Mouse (Mus musculus) heart, embryonic 15.5 days (tissue): ENCODE results near the gene Cd5. TPM values are rescaled to one million over a fixed set of nuclear protein-coding genes. Genes with fewer than 3 reads are reported as not detected.

Source experiments
- ATAC-seq: fragments of 200-750 bp; cut with Nextera tagmentation; replicated peaks from 2 replicates; pipeline ENCODE4 v1.8.0; 2017; ENCODE audit warnings: low read depth, moderate TSS enrichment; ENCODE audit not compliant: insufficient number of reproducible peaks, insufficient read depth, low FRiP score
- H3K27ac ChIP-seq: fragments of 300-500 bp; sonication (generic); 2 replicates; pipeline ENCODE4 v1.5.1; 2015; ENCODE audit warnings: mild to moderate bottlenecking, inconsistent platforms
- H3K27me3 ChIP-seq: fragments of 300-500 bp; sonication (generic); 2 replicates; pipeline ENCODE4 v1.6.1; 2015; ENCODE audit warnings: inconsistent platforms
- H3K36me3 ChIP-seq: fragments of 300-500 bp; sonication (generic); 2 replicates; pipeline ENCODE4 v1.6.1; 2015; ENCODE audit warnings: mild to moderate bottlenecking, inconsistent platforms
- H3K4me1 ChIP-seq: fragments of 300-500 bp; sonication (generic); replicated peaks from 2 replicates; pipeline ENCODE4 v1.6.1; 2015; ENCODE audit warnings: inconsistent platforms
- H3K4me2 ChIP-seq: fragments of 300-500 bp; sonication (generic); 2 replicates; pipeline ENCODE4 v1.6.1; 2015; ENCODE audit warnings: inconsistent platforms, mild to moderate bottlenecking, moderate library complexity
- H3K4me3 ChIP-seq: fragments of 300-500 bp; sonication (generic); 2 replicates; pipeline ENCODE4 v1.5.1; 2015; ENCODE audit warnings: mild to moderate bottlenecking, inconsistent platforms
- H3K9ac ChIP-seq: fragments of 300-500 bp; sonication (generic); 2 replicates; pipeline ENCODE4 v1.6.1; 2015; ENCODE audit warnings: mild to moderate bottlenecking, inconsistent platforms
- H3K9me3 ChIP-seq: fragments of 300-500 bp; sonication (generic); replicated peaks from 2 replicates; pipeline ENCODE4 v1.6.1; 2016; ENCODE audit warnings: inconsistent platforms
- WGBS: fragments of 180-500 bp; shearing (Covaris S2); methylation state at CpG from one replicate; pipeline ENCODE4 v1.1.7; 2015; ENCODE audit warnings: mixed read lengths; 5-methylcytosine and 5-hydroxymethylcytosine counted together
- polyA plus RNA-seq: library from polyadenylated mRNA; unstranded; fragments of >200 nt; fragmentation: Nextera tagmentation; extraction: Ambion mirVana; gene quantifications from 2 replicates; pipeline ENCODE4 v1.2.1, GENCODE M21; 2015

Gene Cd5
- polyA plus RNA-seq, 1 experiment from 2014 or later = 0.53 TPM

GRCm38 (mm10) chr19:10757526-10757925, 18.7 kb upstream of the Cd5 start:
- no peak overlapping the region for H3K27ac ChIP-seq
- H3K4me1 ChIP-seq = peaks cover 31% of the 10 kb centered on the region
- no peaks in the 10 kb centered on the region for H3K27me3 ChIP-seq
- H3K36me3 ChIP-seq = no peaks in the 10 kb centered on the region
- H3K4me3 ChIP-seq = no peak overlapping the region
- H3K4me2 ChIP-seq = no peak overlapping the region
- no peak for ATAC-seq
- WGBS = 71% methylated on average over 2 of the region's 2 CpGs
- no peak overlapping the region for H3K9ac ChIP-seq
- no peaks in the 10 kb centered on the region for H3K9me3 ChIP-seq

DNA sequence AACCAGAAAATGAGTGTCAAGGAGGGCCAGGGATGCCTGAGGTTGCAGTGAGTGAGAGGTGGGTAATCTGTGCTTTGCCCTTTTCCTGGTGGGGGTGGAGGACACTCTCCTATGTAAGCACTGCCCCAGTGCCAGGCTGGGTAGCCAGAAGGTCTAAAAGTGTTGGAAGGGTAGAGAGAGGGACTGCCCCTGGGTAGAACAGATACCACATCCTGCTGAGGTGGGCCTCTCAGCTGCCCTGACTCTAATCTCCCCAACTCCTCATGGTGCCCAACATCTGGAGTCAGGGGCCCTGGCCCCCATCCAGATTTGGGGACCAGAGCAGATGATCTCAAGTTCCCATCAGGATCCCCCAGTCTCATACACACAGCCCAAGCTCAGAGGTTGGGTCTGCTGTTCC, 18.3 kb upstream of the Cd5 start:
- no peaks in the 10 kb centered on the region for H3K27me3 ChIP-seq
- no peak overlapping the region for H3K4me2 ChIP-seq
- H3K4me1 ChIP-seq = peaks cover 31% of the 10 kb centered on the region
- ATAC-seq = no peak
- H3K9me3 ChIP-seq = no peaks in the 10 kb centered on the region
- no peak overlapping the region for H3K9ac ChIP-seq
- no peak overlapping the region for H3K27ac ChIP-seq
- H3K36me3 ChIP-seq = no peaks in the 10 kb centered on the region
- no peak overlapping the region for H3K4me3 ChIP-seq

DNA sequence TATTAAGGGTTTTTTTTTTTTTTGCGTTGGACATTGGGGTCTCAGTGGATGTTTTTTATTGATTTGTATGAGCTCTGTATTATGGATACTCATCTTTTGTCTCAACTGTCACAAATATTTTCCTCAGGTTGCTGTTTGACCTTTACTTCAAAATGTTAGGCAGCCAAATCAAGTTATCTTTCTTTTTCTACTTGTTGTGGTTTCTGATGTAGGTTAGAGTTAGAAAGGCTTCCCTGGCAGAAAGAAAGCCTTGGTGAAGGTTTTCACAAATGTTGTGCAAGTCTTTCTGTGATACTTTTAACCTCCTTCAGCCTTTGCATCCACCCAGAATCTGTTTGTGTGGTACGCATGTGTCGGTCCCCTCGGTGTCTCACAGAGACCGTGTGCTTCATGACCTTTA, 13.8 kb upstream of the Cd5 start:
- no peak overlapping the region for H3K9ac ChIP-seq
- no peak overlapping the region for H3K27ac ChIP-seq
- no peak overlapping the region for H3K4me3 ChIP-seq
- ATAC-seq = no peak
- 95% methylated on average over 5 of the region's 5 CpGs for WGBS
- H3K36me3 ChIP-seq = no peaks in the 10 kb centered on the region
- H3K4me1 ChIP-seq = 0 out of 2 replicates have a peak, but pooled peaks cover 2% of the 10 kb centered on the region
- no peaks in the 10 kb centered on the region for H3K27me3 ChIP-seq
- H3K4me2 ChIP-seq = no peak overlapping the region
- H3K9me3 ChIP-seq = no peaks in the 10 kb centered on the region

DNA sequence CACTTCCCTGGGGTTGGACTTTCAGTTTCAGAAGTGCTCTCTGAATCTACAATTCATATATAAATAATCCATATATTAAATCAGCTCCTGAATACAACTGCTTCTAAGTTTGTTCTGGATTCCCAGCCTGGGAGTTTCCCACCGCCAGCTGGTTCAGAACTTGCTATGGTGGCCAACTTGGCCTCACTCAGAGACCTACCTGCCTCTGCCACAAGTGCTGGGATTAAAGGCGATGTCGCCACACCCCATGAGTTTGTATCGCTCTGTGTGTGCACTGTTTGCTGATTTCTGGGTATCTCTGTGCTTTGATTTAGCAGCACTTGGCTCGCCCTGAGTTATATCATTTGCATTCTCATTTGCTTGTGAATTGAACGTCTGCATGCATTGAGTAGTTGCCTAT, 13.3 kb upstream of the Cd5 start:
- H3K4me1 ChIP-seq = 0 out of 2 replicates have a peak, but pooled peaks cover under 1% of the 10 kb centered on the region
- no peak overlapping the region for H3K4me3 ChIP-seq
- no peak overlapping the region for H3K9ac ChIP-seq
- H3K27ac ChIP-seq = no peak overlapping the region
- no peak overlapping the region for H3K4me2 ChIP-seq
- no peaks in the 10 kb centered on the region for H3K9me3 ChIP-seq
- H3K27me3 ChIP-seq = no peaks in the 10 kb centered on the region
- ATAC-seq = no peak
- 86% methylated on average over 6 of the region's 6 CpGs for WGBS
- no peaks in the 10 kb centered on the region for H3K36me3 ChIP-seq

DNA sequence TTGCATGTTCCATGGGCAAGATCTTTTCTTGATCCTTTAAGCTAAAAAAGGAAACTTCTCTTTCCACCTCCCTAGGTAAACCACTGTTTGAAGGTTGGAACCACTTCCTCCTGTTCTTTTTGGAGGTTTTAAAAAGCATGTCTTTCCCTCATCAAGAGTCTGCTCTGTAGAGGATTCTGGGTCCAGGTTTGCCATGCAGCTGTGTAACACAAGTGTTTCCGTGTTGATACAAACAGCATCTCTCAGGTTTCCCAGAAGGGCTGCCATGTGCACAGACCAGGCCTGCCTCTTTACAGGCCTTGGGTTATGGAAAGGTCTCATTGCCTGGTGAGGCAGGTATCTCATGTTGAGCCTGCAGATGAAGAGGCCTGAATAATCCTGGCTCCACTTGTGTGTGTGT, 12.8 kb upstream of the Cd5 start:
- WGBS = 81% methylated on average over 1 of the region's 1 CpGs

GRCm38 (mm10) chr19:10750161-10750560, 11.4 kb upstream of the Cd5 start:
- Histone ChIP-seq H3K9ac (no peak overlapping the region), H3K4me2 (no peak overlapping the region), H3K9me3 (no peaks in the 10 kb centered on the region), H3K4me1 (no peaks in the 10 kb centered on the region), H3K27me3 (no peaks in the 10 kb centered on the region), H3K4me3 (no peak overlapping the region), H3K27ac (no peak overlapping the region), H3K36me3 (no peaks in the 10 kb centered on the region)
- ATAC-seq = no peak
- WGBS = 75% methylated on average over 6 of the region's 6 CpGs

More for the DNA sequence above, 12.8 kb upstream of the Cd5 start:
- no peak overlapping the region for H3K4me3 ChIP-seq
- H3K36me3 ChIP-seq = no peaks in the 10 kb centered on the region
- H3K4me2 ChIP-seq = no peak overlapping the region
- no peak overlapping the region for H3K9ac ChIP-seq
- H3K27ac ChIP-seq = no peak overlapping the region
- no peaks in the 10 kb centered on the region for H3K4me1 ChIP-seq
- ATAC-seq = no peak
- no peaks in the 10 kb centered on the region for H3K27me3 ChIP-seq
- no peaks in the 10 kb centered on the region for H3K9me3 ChIP-seq

DNA sequence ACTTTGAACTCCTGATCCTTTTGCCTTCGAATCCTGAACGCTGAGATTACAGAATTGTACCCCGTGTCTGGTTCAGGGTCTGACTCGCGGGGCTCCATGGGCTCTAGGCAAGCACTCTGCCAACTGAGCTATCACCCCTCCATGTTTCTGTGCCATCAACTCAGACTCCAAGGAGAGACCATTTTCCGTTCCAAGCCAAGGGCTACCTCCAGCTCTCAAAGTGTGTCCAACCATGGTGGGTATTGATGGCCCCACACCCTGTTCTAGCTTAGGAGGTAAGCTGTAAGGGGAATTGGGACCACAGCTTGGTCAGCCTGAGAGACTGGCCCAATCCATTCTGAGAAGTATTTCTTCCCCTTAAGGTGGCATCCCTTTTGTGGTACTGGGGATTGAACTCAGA, 10.5 kb upstream of the Cd5 start:
- H3K9ac ChIP-seq = no peak overlapping the region
- WGBS = 87% methylated on average over 6 of the region's 6 CpGs
- H3K4me2 ChIP-seq = no peak overlapping the region
- no peaks in the 10 kb centered on the region for H3K4me1 ChIP-seq
- no peak for ATAC-seq
- H3K27ac ChIP-seq = no peak overlapping the region
- no peaks in the 10 kb centered on the region for H3K27me3 ChIP-seq
- no peaks in the 10 kb centered on the region for H3K36me3 ChIP-seq
- H3K9me3 ChIP-seq = no peaks in the 10 kb centered on the region
- H3K4me3 ChIP-seq = no peak overlapping the region

- H3K27ac ChIP-seq = no peak overlapping the region
- no peaks in the 10 kb centered on the region for H3K9me3 ChIP-seq
- H3K9ac ChIP-seq = no peak overlapping the region
- H3K4me1 ChIP-seq = no peaks in the 10 kb centered on the region
- no peak for ATAC-seq
- no peaks in the 10 kb centered on the region for H3K36me3 ChIP-seq
- no peak overlapping the region for H3K4me2 ChIP-seq
- no peak overlapping the region for H3K4me3 ChIP-seq
- 63% methylated on average over 11 of the region's 11 CpGs for WGBS
- H3K27me3 ChIP-seq = no peaks in the 10 kb centered on the region
These were observed 9.8 kb upstream of the Cd5 start for GRCm38 (mm10) chr19:10748401-10749102.

GRCm38 (mm10) chr19:10747718-10748117, 8.9 kb upstream of the Cd5 start:
- H3K9me3 ChIP-seq = no peaks in the 10 kb centered on the region
- no peak overlapping the region for H3K27ac ChIP-seq
- 81% methylated on average over 6 of the region's 6 CpGs for WGBS
- no peak for ATAC-seq
- H3K36me3 ChIP-seq = no peaks in the 10 kb centered on the region
- no peak overlapping the region for H3K4me2 ChIP-seq
- H3K27me3 ChIP-seq = no peaks in the 10 kb centered on the region
- H3K4me3 ChIP-seq = no peak overlapping the region
- H3K9ac ChIP-seq = no peak overlapping the region
- no peaks in the 10 kb centered on the region for H3K4me1 ChIP-seq

DNA sequence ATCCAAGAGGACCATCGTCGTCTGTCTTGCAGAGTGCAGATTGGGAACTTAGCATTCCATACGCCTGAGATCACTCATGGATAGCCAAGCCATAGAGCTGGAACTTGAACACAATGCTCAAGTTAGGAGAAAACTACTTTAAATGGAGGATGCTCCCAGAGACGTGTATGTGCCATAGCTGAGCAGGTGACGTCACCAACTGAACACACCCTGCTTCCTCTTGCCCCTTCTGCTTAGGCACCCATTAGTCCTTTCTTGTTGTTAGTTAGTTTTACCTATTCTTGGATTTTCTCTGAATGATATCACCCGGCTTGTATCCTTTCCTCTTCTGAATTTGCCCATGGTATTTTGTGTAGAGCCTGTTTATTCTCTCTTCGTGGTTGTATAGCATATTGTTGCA, 8.4 kb upstream of the Cd5 start:
- no peak overlapping the region for H3K27ac ChIP-seq
- no peak overlapping the region for H3K4me3 ChIP-seq
- no peaks in the 10 kb centered on the region for H3K27me3 ChIP-seq
- H3K36me3 ChIP-seq = no peaks in the 10 kb centered on the region
- no peak overlapping the region for H3K4me2 ChIP-seq
- H3K4me1 ChIP-seq = no peaks in the 10 kb centered on the region
- no peaks in the 10 kb centered on the region for H3K9me3 ChIP-seq
- ATAC-seq = no peak
- H3K9ac ChIP-seq = no peak overlapping the region
- WGBS = 71% methylated on average over 7 of the region's 7 CpGs

DNA sequence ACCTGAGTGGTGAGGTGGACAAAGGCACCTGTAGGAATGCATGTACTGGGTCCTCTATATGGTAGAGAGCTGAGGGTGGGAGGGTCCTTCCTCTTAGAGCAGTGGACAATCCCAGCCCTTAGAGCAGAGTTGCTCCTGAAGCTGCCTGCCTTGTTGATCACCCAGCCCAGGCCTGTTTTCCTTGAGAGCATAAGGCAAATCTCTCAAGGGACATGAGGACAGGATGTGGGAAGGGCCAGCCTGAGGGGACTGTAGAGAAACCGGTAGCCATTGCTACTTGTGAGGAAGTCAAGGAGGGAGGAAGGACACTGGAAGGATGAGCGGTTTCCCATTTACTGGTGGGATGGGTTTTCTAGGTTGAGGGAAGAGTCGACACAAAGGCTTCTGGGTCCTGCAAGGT, 3.8 kb upstream of the Cd5 start:
- no peak for ATAC-seq
- H3K4me2 ChIP-seq = no peak overlapping the region
- H3K36me3 ChIP-seq = no peaks in the 10 kb centered on the region
- H3K27me3 ChIP-seq = peaks cover 2% of the 10 kb centered on the region; the same call in 1 of the 2 replicates
- 70% methylated on average over 3 of the region's 3 CpGs for WGBS
- peaks cover 4% of the 10 kb centered on the region; the same call in 1 of the 2 replicates for H3K4me1 ChIP-seq
- no peak overlapping the region for H3K4me3 ChIP-seq
- no peaks in the 10 kb centered on the region for H3K9me3 ChIP-seq
- H3K27ac ChIP-seq = no peak overlapping the region
- H3K9ac ChIP-seq = no peak overlapping the region

DNA sequence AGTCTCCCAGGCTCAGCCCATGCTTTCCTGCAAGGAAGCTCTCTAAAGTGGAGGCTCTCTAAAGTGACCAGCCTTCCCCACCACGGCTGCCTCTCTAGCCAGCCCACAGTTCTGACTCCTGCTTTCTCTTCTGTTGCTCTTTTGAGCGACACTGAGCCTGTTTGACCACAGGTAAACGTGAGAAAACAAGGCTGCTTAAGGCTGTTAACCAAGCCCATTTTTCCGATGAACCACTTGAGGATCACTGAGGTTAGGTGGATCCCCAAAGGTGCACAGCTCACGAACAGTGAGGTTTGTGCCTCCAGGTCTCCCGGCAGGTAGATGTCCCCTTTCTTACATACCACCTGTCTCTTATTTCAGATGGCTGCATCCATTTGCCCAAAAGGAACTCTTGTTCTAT, 3.3 kb upstream of the Cd5 start:
- Histone ChIP-seq H3K4me1 (peaks cover 4% of the 10 kb centered on the region; the same call in 1 of the 2 replicates), H3K27ac (no peak overlapping the region), H3K27me3 (peaks cover 2% of the 10 kb centered on the region; the same call in 1 of the 2 replicates), H3K9me3 (no peaks in the 10 kb centered on the region), H3K4me3 (no peak overlapping the region), H3K9ac (no peak overlapping the region), H3K36me3 (no peaks in the 10 kb centered on the region), H3K4me2 (no peak overlapping the region)
- 81% methylated on average over 6 of the region's 6 CpGs for WGBS
- no peak for ATAC-seq
